Mouse (Mus musculus) MEL (cell line): Measurements from ENCODE around the gene Btbd35f30. TPM values are rescaled to one million over a fixed set of nuclear protein-coding genes. Genes with fewer than 3 reads are reported as not detected.
"Not testable (repeated sequence)": the region's sequence is repeated elsewhere in the genome, so short reads cannot be mapped to it uniquely, and the experiment has no call there.

ENCODE experiments used
- DNase-seq: peaks from one replicate; pipeline ENCODE4 v3.0.0; 2011; ENCODE audit warnings: low read depth, low spot score
- H3K27ac ChIP-seq: 2 replicates; pipeline ENCODE4 v1.5.1; 2012; ENCODE audit warnings: low read depth, mild to moderate bottlenecking, control low read depth, low read length, moderate library complexity; ENCODE audit not compliant: control insufficient read depth
- H3K27me3 ChIP-seq, 2 experiments: fragments of 150-350 bp in 1 of 2; sonication (generic) in 1 of 2; 2 replicates each; pipeline ENCODE4 v1.6.1; 2012; ENCODE audit warnings: low read length in 2 of 2, mild to moderate bottlenecking in 2 of 2, improper control_type of control experiment in 1 of 2, moderate library complexity in 1 of 2; ENCODE audit not compliant: insufficient read depth in 2 of 2, control insufficient read depth in 1 of 2
- H3K36me3 ChIP-seq, 2 experiments: 2 replicates each; pipeline ENCODE4 v1.6.1; 2012 to 2014; ENCODE audit warnings: low read length in 2 of 2, improper control_type of control experiment in 1 of 2, inconsistent platforms in 1 of 2, mild to moderate bottlenecking in 1 of 2; ENCODE audit not compliant: insufficient read depth in 2 of 2, control insufficient read depth in 1 of 2
- H3K4me1 ChIP-seq, 2 experiments: fragments of 150-350 bp in 1 of 2; sonication (generic) in 1 of 2; 2 replicates each; pipeline ENCODE4 v1.6.1; 2012; ENCODE audit warnings: low read length in 2 of 2, improper control_type of control experiment in 1 of 2, mild to moderate bottlenecking in 1 of 2; ENCODE audit not compliant: insufficient read depth in 2 of 2, control insufficient read depth in 1 of 2
- H3K4me3 ChIP-seq, 2 experiments: fragments of 150-350 bp in 1 of 2; sonication (generic) in 1 of 2; 2 replicates each; pipeline ENCODE4 v1.5.1; 2012; ENCODE audit warnings: low read depth in 2 of 2, low read length in 2 of 2, mild to moderate bottlenecking in 2 of 2, moderate library complexity in 2 of 2, control low read depth in 1 of 2, improper control_type of control experiment in 1 of 2; ENCODE audit not compliant: control insufficient read depth in 1 of 2, insufficient read depth in 1 of 2
- H3K79me2 ChIP-seq: 2 replicates; pipeline ENCODE4 v1.6.1; 2012; ENCODE audit warnings: mild to moderate bottlenecking, low read length, moderate library complexity; ENCODE audit not compliant: control insufficient read depth, poor library complexity, insufficient read depth
- H3K9ac ChIP-seq: 2 replicates; pipeline ENCODE4 v1.6.1; 2012; ENCODE audit warnings: low read depth, mild to moderate bottlenecking, control low read depth, low read length, moderate library complexity; ENCODE audit not compliant: control insufficient read depth, poor library complexity, severe bottlenecking
- H3K9me3 ChIP-seq: fragments of 150-350 bp; sonication (generic); replicated peaks from 2 replicates; pipeline ENCODE4 v1.6.1; 2012; ENCODE audit warnings: mild to moderate bottlenecking, low read length, improper control_type of control experiment, moderate library complexity; ENCODE audit not compliant: insufficient read depth
- polyA plus RNA-seq, 2 experiments: library from polyadenylated mRNA; stranded (reverse) in 1 of 2; unstranded in 1 of 2; fragments of >175 nt in 1 of 2; fragments of >200 nt in 1 of 2; gene quantifications; 2 replicates each; pipeline versions ENCODE4 v1.2.1 to v1.2.4; 2012; ENCODE audit warnings: low replicate concordance in 2 of 2, low read depth in 1 of 2; ENCODE audit not compliant: insufficient read length in 2 of 2, insufficient read depth in 1 of 2, missing spikeins in 1 of 2
- total RNA-seq: library from RNA; depleted of rRNA; stranded (reverse); fragments of 300-350 nt; gene quantifications from 2 replicates; pipeline ENCODE4 v1.2.3, GENCODE M21; 2012; rRNA removed

Btbd35f30 gene
- total RNA-seq = not detected in 2 replicates
- not detected for polyA plus RNA-seq

- not testable (repeated sequence) for DNase-seq, H3K9ac ChIP-seq, H3K9me3 ChIP-seq, H3K4me3 ChIP-seq, H3K36me3 ChIP-seq, H3K27ac ChIP-seq, H3K4me1 ChIP-seq, H3K79me2 ChIP-seq, H3K27me3 ChIP-seq
These were observed at the start of gene Btbd35f30 for GRCm38 (mm10) chrX:32894325-32894724. Gene Btbd35f30 (plus strand): TSS chrX:32894625.

- not testable (repeated sequence) for H3K79me2 ChIP-seq
These were observed 47.0 kb downstream of the Btbd35f30 start, which contains the start of gene Gm21789 for GRCm38 (mm10) chrX:32941468-32941867. Gene Gm21789 (plus strand): TSS chrX:32941768.

More at GRCm38 (mm10) chrX:32941468-32941867, 47.0 kb downstream of the Btbd35f30 start, which contains the start of gene Gm21789:
- H3K9ac ChIP-seq, H3K27me3 ChIP-seq, H3K9me3 ChIP-seq, H3K27ac ChIP-seq, H3K36me3 ChIP-seq, H3K4me3 ChIP-seq, H3K4me1 ChIP-seq, DNase-seq: not testable (repeated sequence)

Other genes with a start within 250 kb of the Btbd35f30 start
- not detected in 2 replicates for gene Gm5926, start 243.9 kb upstream of the Btbd35f30 start, total RNA-seq
- gene Gm5926, start 243.9 kb upstream of the Btbd35f30 start, polyA plus RNA-seq = not detected
- gene Btbd35f21, start 168.5 kb upstream of the Btbd35f30 start, total RNA-seq = not detected in 2 replicates
- not detected for gene Btbd35f21, start 168.5 kb upstream of the Btbd35f30 start, polyA plus RNA-seq
- gene Gm21789, start 47.1 kb downstream of the Btbd35f30 start, total RNA-seq = not detected in 2 replicates
- not detected for gene Gm21789, start 47.1 kb downstream of the Btbd35f30 start, polyA plus RNA-seq
- gene Btbd35f5, start 79.3 kb downstream of the Btbd35f30 start, total RNA-seq = not detected in 2 replicates
- not detected for gene Btbd35f5, start 79.3 kb downstream of the Btbd35f30 start, polyA plus RNA-seq